Mouse (Mus musculus) thymus, postnatal 0 days (tissue): ENCODE data around the gene Nploc4. TPM values are rescaled to one million over a fixed set of nuclear protein-coding genes. Genes with fewer than 3 reads are reported as not detected.

Experiments used
- DNase-seq: peaks from one replicate; pipeline ENCODE4 v3.0.0-alpha.2; 2015; ENCODE audit warnings: low spot score
- polyA plus RNA-seq: library from polyadenylated mRNA; unstranded; fragments of >200 nt; fragmentation: Nextera tagmentation; extraction: Ambion mirVana; gene quantifications from 2 replicates; pipeline ENCODE4 v1.2.1, GENCODE M21; 2015

Nploc4 gene
- polyA plus RNA-seq, 1 experiment from 2014 or later = 29.3 TPM

- peak; percentile 95 for DNase-seq
Measured at GRCm38 (mm10) chr11:120378611-120379540, 58.6 kb downstream of the Nploc4 start, which contains the start of gene Faap100. Faap100 (minus strand) TSS chr11:120378764.

DNA sequence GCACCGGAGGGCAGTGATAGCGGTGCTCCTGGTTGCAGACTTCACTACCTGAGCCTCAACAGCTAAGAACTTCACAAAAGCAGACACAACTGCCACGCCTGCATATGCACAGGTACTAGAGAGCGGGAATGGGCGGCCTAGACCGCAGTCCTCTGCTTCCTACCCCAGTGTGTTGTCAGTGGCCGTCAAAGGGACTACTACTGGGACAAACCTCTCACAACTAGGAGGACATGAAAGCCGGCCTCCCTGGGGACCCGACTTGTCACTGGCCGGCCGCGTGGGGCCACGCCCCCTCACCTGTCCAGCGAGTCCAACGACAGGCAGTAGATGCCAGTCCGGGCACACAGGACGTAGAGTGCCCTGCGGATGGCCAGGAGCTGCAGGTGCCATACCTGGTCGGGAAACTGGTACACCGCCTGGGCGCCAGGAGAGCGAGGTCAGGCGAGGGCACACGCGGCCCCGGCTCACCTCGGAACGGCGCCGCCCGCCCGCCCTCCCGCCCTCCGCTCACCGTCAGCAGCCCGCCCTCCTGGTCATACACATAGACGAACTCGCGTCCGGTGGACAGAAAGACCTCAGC lies 59.4 kb downstream of the Nploc4 start:
- no peak for DNase-seq

DNA sequence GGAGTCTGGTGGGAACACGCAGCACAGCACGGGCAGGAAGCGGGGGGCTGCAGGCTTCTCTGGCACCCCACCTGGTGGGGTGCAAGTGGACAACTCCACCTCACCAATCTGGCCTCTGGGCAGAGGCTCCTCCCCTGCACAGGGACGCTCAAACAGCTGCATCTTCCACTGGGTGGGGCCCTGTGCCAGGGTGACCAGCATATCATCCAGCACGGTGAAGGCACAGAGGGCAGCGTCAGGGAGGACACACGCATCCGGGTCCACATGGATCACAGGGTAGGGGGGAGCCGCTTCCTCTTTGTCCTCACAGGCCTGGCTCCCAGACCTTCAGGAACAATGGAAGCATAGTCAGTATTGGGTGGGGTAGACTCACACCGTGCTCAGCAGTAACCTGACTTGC lies 60.2 kb downstream of the Nploc4 start:
- DNase-seq = no peak

GRCm38 (mm10) chr11:120376302-120377160 lies 61.0 kb downstream of the Nploc4 start:
- no peak for DNase-seq

GRCm38 (mm10) chr11:120375324-120375723 lies 62.2 kb downstream of the Nploc4 start:
- no peak for DNase-seq

DNA sequence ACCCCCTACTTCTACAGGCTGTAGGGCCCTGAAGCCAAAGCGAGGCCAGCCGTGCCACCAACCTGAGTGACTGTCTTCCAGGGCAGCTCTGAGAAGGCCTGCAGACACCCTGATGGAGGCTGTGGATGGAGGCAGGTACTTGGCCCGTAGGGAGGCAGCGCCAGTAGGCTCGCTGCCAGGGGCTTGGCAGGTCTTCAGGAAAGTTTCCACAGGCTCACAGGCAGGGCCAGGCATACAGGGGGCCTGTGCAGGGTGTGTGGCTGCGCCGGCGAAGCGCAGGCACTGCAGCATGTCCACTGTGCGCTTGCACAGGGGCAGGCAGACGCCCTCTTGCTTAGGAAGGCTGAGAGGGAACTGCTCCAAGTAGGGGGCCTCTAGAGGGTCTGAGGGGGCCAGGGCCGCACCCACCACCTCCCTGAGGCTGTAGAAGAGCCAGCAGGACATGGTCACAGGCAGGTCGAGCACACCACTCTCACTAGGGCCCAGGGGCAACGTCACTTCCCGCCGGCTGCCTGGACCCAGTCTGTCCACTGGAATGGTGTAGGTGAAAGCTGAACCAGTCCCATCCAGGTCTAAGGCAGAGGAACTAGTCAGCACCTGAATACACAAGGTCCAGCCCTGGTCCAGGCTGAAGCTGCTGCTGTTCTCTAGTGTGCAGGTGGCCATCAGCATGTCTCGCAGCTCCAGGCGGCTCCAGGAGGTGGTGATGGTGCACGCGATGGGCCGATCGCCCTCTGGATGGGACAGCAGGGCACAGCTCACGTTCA lies 63.5 kb downstream of the Nploc4 start:
- no peak for DNase-seq

GRCm38 (mm10) chr11:120373025-120373424 lies 64.5 kb downstream of the Nploc4 start:
- DNase-seq = no peak

DNA sequence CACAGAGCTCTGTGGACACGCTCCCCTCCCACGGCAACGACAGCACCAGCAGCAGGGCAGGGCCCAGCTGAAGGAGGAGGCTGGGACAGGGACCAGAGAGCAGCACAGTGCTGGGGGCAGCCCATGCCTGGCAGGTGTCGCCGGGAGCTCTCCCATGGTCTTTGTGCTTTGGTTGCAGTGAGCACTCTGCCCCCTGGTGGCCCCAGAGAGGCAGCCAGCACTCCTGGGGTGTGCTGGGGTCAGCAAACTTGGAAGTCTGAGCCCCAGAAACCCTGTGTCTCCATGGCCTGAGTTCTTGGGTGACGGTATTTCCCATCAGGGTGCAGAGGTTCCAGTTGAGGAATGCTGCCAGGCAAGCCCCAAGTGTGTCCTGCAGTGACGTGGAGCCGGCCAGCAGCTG lies 67.9 kb downstream of the Nploc4 start:
- DNase-seq = peak; percentile 65

DNA sequence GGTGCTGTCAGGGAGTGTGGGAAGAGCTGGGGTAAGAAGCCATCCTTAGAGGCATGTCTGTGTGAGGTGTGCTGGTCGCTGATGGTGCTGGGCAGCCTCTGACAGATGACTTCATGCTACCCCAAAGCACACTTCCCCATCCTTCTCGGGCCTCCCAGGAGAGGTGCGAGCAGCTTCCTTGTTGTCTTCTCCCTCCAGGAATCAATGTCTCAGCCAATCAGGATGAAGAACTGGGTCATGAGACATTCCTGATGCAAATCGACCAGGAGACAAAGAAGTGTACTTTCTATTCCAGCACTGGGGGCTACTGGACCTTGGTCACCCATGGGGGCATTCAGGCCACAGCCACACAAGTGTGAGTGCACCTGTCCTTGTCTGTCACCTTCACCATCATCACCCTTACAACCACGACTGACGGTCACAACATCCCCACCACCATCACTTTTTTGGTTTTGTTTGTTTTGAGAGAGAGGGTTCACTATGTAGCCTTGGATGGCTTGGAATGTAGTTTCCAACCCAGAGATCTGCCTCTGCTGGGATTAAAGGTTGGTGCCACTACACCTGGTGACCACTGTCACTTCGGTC lies 71.0 kb downstream of the Nploc4 start:
- DNase-seq = no peak

DNA sequence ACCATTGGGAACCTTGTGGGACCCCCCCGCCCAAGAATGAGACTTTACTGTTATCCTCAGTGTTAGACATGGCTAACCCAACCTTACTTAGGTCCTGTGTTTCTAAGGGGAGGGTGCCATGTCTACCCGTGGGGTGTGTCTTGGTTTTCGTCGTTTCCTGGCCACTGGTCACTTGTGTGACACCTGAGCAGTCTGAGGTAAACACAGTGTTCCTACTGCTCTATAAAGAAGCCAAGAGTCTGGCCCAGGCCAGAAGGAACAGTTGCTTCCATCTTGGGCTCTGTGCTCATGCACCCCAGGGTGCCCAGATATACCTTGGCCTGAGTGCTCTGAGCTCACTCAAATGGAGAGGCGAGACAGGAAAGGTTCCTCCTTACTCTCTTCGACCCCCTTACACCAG lies 74.6 kb downstream of the Nploc4 start:
- DNase-seq = no peak

- no peak for DNase-seq
Measured at GRCm38 (mm10) chr11:120361295-120361694, 76.2 kb downstream of the Nploc4 start, which contains the start of gene Fscn2. Fscn2 (plus strand) TSS chr11:120361534.

DNA sequence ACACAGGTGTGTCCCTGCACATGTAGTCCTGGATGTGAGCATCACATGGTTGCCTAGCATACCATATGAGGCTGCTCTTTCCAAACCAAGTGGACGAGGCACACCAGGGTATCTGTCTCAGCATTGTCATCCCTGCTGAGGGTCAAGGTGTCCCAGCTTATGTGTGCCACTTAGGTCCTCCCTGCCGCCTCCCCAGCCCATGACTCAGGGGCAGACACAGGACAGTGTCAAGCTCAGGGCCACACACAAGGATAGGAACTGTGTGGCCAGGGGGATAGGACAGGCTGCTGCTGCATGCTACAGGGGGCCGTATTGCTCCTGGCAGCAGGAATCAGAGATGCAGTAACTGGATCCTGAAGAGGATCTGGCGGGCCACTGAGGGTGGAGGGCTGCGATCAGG lies 76.8 kb downstream of the Nploc4 start:
- no peak for DNase-seq

DNA sequence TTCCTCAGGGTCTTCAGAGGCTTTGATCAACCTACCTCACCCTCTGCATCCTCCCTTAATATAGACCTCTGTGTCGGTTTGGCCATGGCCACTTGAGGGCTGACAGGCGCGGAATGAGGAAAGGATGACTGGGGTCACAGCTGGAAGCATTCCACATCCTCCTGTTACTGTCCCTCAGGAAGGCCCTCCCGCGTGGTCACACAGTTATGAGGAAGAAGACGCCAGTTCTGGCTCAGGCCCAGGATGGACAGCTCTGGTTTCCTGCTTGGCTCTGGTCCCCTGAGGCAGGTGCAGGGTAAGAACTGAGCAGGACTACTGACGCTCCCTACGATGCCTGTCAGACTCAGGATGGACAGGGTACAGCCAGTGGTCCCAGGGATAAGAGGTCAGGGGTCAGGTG lies 77.4 kb downstream of the Nploc4 start:
- no peak for DNase-seq

DNA sequence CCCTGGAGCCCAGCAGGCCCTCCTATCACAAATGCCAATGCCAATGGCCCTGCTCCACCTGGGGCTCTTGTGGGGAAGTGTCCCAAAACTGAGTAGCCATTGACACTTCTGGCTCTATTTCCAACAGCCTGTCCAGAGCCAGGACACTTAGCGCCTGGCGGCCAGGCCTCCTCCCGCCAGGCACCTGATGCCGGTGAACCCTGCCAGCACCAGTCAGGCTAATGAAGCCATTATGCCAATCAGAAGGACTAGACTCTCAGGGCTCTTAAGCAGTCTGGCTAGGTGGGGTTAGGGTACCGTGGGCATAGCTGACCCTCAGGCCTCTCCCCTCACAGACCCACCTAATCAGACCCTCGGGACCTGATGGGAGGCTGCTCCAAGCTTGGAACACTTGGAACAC lies 78.1 kb downstream of the Nploc4 start:
- no peak for DNase-seq

DNA sequence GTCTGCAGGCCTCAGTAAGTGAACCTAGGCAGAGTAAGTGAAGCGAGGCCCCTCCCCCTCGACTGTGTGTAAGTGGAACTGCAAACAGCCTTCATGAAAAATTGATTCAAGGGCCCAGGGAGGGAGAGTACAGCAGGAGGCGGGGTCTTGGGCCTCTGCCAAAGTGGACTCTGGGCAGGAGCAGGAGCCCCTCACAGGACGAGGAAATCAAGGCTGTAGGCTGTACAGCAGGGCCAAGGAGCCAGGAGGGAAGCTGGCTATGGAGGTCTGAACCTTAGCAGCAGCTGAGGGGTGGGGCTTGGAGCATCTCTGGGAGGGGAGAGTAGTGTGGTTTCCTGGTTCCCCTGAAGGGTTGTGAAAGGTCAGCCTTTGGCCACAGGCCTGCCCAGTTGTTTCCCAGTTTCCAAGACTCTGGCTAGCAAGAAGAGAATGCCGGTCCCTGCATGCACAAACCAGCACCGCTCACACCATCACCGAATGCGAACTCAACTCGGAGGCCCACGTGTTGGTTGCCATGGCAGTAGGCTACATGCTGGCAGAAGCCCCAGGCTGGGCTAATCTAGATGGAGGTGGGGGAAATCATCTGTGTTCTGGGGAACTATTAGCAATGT lies 79.6 kb downstream of the Nploc4 start:
- no peak for DNase-seq

DNA sequence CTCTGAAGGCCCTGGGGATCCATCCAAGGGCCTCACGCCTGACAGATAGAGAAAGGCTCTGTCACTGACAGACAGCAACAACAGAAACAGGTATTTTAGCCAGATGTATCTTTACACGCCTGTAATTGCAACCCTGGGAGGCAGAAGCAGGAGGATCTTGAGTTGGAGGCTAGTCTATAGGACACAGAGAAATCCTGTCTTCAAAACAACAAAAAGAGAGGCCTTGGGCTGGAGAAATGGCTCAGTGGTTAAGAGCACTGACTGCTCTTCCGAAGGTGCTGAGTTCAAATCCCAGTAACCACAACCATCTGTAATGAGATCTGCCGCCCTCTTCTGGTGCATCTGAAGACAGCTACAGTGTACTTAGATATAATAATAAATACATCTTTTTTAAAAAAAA lies 80.6 kb downstream of the Nploc4 start:
- no peak for DNase-seq

- no peak for DNase-seq
Measured at GRCm38 (mm10) chr11:120356319-120356840, 81.1 kb downstream of the Nploc4 start.

GRCm38 (mm10) chr11:120355277-120356039 lies 82.0 kb downstream of the Nploc4 start:
- no peak for DNase-seq
